Mouse (Mus musculus): Measurements from ENCODE around the gene Trim60. TPM values are rescaled to one million over a fixed set of nuclear protein-coding genes. Genes with fewer than 3 reads are reported as not detected.

Gene Trim60
- total and polyA plus RNA-seq, 3 experiments = not detected

- TF ChIP-seq USF1 (IDR thresholded peaks at IDR 0.05; ENCODE audit: low read depth, low read length) (no peak), ZMIZ1 (IDR thresholded peaks at IDR 0.05; ENCODE audit: low read depth, low read length) (no peak), TAL1 (IDR thresholded peaks at IDR 0.05; ENCODE audit: low read length) (no peak), KAT2A (conservative IDR thresholded peaks at IDR 0.05; ENCODE audit: low read depth, low read length) (no peak), NRF1 (IDR thresholded peaks at IDR 0.05; ENCODE audit: insufficient read depth, low read depth, low read length, poor library complexity, severe bottlenecking) (no peak), SMC3 (IDR thresholded peaks at IDR 0.05; ENCODE audit: low read depth, low read length) (no peak), GABPA (IDR thresholded peaks at IDR 0.05; ENCODE audit: low read depth, low read length) (no peak), MYB (IDR thresholded peaks at IDR 0.05; ENCODE audit: low read depth, low read length) (no peak), UBTF (IDR thresholded peaks at IDR 0.05; ENCODE audit: borderline replicate concordance, insufficient read depth, low read depth, low read length) (no peak), MXI1 (IDR thresholded peaks at IDR 0.05; ENCODE audit: low read depth, low read length) (no peak), ELF1 (IDR thresholded peaks at IDR 0.05; ENCODE audit: low read depth, low read length) (no peak), BHLHE40 (IDR thresholded peaks at IDR 0.05; ENCODE audit: borderline replicate concordance, low read depth, low read length) (no peak)
- DNase-seq (ENCODE audit: low read depth, low spot score) = no peak
- no peaks in the 10 kb centered on the region for H3K9me3 ChIP-seq (replicated peaks; ENCODE audit: insufficient read depth, low read length)
- no peak overlapping the region for H3K27ac ChIP-seq (ENCODE audit: control insufficient read depth, low read depth, low read length)
- no peaks in the 10 kb centered on the region for H3K79me2 ChIP-seq (ENCODE audit: control insufficient read depth, insufficient read depth, low read length, poor library complexity)
- no peak overlapping the region for H3K9ac ChIP-seq (ENCODE audit: control insufficient read depth, low read depth, low read length, poor library complexity, severe bottlenecking)
- H3K4me3 ChIP-seq (ENCODE audit: control insufficient read depth in 1 of 2, insufficient read depth in 1 of 2, low read depth in 2 of 2, low read length in 2 of 2) = no peak overlapping the region
- H3K36me3 ChIP-seq (ENCODE audit: control insufficient read depth in 1 of 2, insufficient read depth in 2 of 2, low read length in 2 of 2) = no peaks in the 10 kb centered on the region
- no peaks in the 10 kb centered on the region for H3K27me3 ChIP-seq (ENCODE audit: control insufficient read depth in 1 of 2, insufficient read depth in 2 of 2, low read length in 2 of 2)
- no peaks in the 10 kb centered on the region for H3K4me1 ChIP-seq (ENCODE audit: control insufficient read depth in 1 of 2, insufficient read depth in 2 of 2, low read length in 2 of 2)
These were observed 14.7 kb upstream of the Trim60 start for GRCm38 (mm10) chr8:65033056-65033455.

- Histone ChIP-seq H3K4me3 (ENCODE audit: control insufficient read depth in 1 of 2, insufficient read depth in 1 of 2, low read depth in 2 of 2, low read length in 2 of 2) (no peak overlapping the region), H3K9ac (ENCODE audit: control insufficient read depth, low read depth, low read length, poor library complexity, severe bottlenecking) (no peak overlapping the region), H3K79me2 (ENCODE audit: control insufficient read depth, insufficient read depth, low read length, poor library complexity) (no peaks in the 10 kb centered on the region)
These were observed 13.7 kb upstream of the Trim60 start for GRCm38 (mm10) chr8:65032107-65032506.

More at GRCm38 (mm10) chr8:65032107-65032506, 13.7 kb upstream of the Trim60 start:
- no peaks in the 10 kb centered on the region for H3K27me3 ChIP-seq (ENCODE audit: control insufficient read depth in 1 of 2, insufficient read depth in 2 of 2, low read length in 2 of 2)
- no peaks in the 10 kb centered on the region for H3K9me3 ChIP-seq (replicated peaks; ENCODE audit: insufficient read depth, low read length)
- H3K36me3 ChIP-seq (ENCODE audit: control insufficient read depth in 1 of 2, insufficient read depth in 2 of 2, low read length in 2 of 2) = no peaks in the 10 kb centered on the region
- TF ChIP-seq TBP (IDR thresholded peaks at IDR 0.05; ENCODE audit: low read depth, low read length) (no peak), EP300 (IDR thresholded peaks at IDR 0.05; ENCODE audit: low read depth in 1 of 2, low read length in 2 of 2) (no peak), HCFC1 (IDR thresholded peaks at IDR 0.05; ENCODE audit: low read depth, low read length) (no peak), ZKSCAN1 (IDR thresholded peaks at IDR 0.05; ENCODE audit: low read depth, low read length) (no peak), CTCF (IDR thresholded peaks at IDR 0.05 in 2 of 3, conservative IDR thresholded peaks at IDR 0.05 in 1 of 3; ENCODE audit: control insufficient read depth in 1 of 3, insufficient read depth in 1 of 3, low read depth in 2 of 3, low read length in 3 of 3, poor library complexity in 1 of 3, severe bottlenecking in 1 of 3) (no peak), E2F4 (IDR thresholded peaks at IDR 0.05; ENCODE audit: borderline replicate concordance, low read depth, low read length) (no peak), CHD2 (IDR thresholded peaks at IDR 0.05; ENCODE audit: low read length) (no peak), MAZ (IDR thresholded peaks at IDR 0.05; ENCODE audit: low read depth, low read length) (no peak), ZNF384 (IDR thresholded peaks at IDR 0.05; ENCODE audit: low read depth, low read length) (no peak), ELF1 (IDR thresholded peaks at IDR 0.05; ENCODE audit: low read depth, low read length) (no peak), RCOR1 (IDR thresholded peaks at IDR 0.05; ENCODE audit: low read depth, low read length) (no peak), NELFE (IDR thresholded peaks at IDR 0.05; ENCODE audit: low read depth, low read length) (no peak), NRF1 (IDR thresholded peaks at IDR 0.05; ENCODE audit: insufficient read depth, low read depth, low read length, poor library complexity, severe bottlenecking) (no peak), MYC (IDR thresholded peaks at IDR 0.05; ENCODE audit: low read depth, low read length) (no peak), GABPA (IDR thresholded peaks at IDR 0.05; ENCODE audit: low read depth, low read length) (no peak), ZMIZ1 (IDR thresholded peaks at IDR 0.05; ENCODE audit: low read depth, low read length) (no peak), POLR2A (IDR thresholded peaks at IDR 0.05; ENCODE audit: control insufficient read depth in 1 of 2, insufficient read depth in 1 of 2, low read depth in 1 of 2, low read length in 2 of 2, poor library complexity in 1 of 2) (no peak)
- no peaks in the 10 kb centered on the region for H3K4me1 ChIP-seq (ENCODE audit: control insufficient read depth in 1 of 2, insufficient read depth in 2 of 2, low read length in 2 of 2)
- DNase-seq (ENCODE audit: low read depth, low spot score) = no peak
- H3K27ac ChIP-seq (ENCODE audit: control insufficient read depth, low read depth, low read length) = no peak overlapping the region
